Mouse (Mus musculus) splenic B cell, adult 2 months (primary cell): Measurements from ENCODE around the gene Grk2.
A peak's percentile ranks its signal among the peaks of the same experiment; 100 is the strongest.

Experiments
- DNase-seq: peaks from one replicate; pipeline ENCODE4 v3.0.0-alpha.2; 2011; ENCODE audit warnings: low read depth, low spot score
- H3K27me3 ChIP-seq: 2 replicates; pipeline ENCODE4 v1.6.1; 2012; ENCODE audit warnings: mild to moderate bottlenecking, low read length, moderate library complexity, mixed read lengths; ENCODE audit not compliant: control insufficient read depth, poor library complexity, insufficient read depth, severe bottlenecking
- H3K36me3 ChIP-seq: 2 replicates; pipeline ENCODE4 v1.6.1; 2012; ENCODE audit warnings: mild to moderate bottlenecking, low read length, moderate library complexity, mixed read lengths; ENCODE audit not compliant: control insufficient read depth, poor library complexity, insufficient read depth, severe bottlenecking

Gene Grk2

DNA sequence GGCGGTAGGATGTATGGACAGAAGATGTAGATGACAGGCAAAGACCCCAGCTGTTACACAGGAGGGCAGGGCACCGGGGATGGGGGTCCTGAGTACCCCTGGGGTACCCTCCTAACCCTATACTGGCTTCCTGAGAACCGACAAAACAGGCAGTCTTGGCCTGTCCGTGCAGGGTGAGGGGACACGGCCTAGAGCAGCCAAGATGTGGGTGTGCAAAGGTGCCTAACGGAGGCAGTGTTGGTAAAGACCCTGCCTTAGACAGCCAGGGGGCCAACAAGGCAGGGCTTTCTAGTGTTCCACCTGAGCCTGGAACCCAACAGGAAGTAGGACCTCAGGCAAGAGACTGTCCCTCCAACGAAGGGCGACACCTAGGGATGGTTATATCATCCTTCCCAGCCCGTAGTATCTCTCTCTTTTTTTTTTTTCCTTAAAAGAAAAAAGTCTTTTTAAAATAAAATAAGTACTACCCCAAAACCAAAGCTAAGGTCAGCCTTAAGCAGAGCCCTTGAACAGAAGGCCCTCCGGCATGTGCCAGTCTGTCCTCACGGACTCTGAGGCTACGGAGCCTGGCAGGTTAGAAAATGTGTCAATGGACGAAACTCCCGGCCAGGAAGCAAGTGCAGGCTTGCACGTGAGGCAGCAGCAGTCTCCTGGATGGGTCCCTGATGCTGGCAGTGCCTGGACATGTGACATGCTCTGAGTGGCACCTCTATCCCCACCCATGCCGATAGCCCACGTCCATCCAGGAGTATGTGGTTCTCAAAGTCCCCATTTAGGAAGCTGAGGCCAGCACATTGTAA, 7.5 kb downstream of the Grk2 start:
- DNase-seq, result no peak
- Histone ChIP-seq H3K36me3 (peaks cover 5% of the 10 kb centered on the region), H3K27me3 (no peaks in the 10 kb centered on the region)

DNA sequence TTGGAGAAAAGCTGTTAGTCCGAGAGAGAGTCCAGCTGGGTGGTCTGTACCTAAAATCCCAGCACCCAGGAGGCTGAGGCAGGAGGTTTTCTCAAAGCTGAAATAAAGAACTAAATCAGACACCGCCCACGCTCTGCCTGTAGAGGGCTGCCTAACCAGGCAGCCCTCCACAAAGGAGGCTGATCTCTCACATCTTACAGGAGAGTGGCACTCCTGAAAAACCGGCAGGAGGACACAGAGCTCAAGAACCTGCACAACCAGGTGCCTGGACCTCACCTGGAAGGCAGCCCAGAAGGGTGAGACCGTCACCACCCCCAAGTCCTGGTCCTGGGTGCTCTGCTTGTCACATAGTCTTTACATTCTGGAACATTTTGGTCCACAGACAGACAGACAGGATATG, 8.2 kb downstream of the Grk2 start:
- DNase-seq, result peak; percentile 48
- no peaks in the 10 kb centered on the region for H3K27me3 ChIP-seq
- peaks cover 5% of the 10 kb centered on the region for H3K36me3 ChIP-seq

DNA sequence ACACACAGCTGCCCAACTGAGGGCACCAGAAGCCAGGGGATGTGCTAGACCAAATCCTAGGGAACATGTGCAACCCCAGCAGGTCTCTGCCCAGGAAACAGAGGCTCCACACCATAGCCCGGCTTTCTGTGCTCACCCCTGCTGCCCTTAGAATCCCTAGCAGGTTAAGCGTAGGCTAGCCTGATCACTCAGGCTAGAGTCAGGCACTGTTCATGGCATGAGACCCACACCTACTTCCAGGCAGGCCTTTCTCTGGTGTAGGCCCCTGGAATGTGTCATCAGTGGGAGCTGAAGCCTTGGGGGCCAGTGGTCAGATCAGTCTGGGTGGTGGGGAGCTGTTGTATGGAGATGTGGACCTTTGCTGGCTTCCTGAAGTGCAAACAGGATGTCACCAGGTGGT, 9.4 kb downstream of the Grk2 start:
- no peak for DNase-seq
- H3K36me3 ChIP-seq, result peaks cover 7% of the 10 kb centered on the region
- no peaks in the 10 kb centered on the region for H3K27me3 ChIP-seq

DNA sequence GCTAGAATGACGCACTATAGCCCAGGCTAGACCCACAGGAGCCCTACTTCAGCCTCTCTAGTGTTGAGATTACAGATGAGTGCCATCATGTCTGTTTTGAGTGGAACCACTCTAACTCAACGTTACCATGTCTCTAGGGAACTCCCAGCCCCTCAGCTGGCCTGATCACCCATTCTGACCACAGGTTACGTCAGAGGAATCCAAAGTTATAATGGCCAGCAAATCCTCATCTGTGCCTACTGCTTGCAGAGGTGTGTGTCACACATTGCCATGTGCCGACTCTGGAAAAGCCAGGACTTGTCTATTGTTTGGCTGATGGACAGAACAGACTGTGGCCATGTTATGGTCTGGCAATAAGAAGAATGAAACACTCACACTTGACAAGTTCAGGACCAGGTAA, 10.6 kb downstream of the Grk2 start:
- no peaks in the 10 kb centered on the region for H3K27me3 ChIP-seq
- no peak for DNase-seq
- peaks cover 13% of the 10 kb centered on the region for H3K36me3 ChIP-seq

DNA sequence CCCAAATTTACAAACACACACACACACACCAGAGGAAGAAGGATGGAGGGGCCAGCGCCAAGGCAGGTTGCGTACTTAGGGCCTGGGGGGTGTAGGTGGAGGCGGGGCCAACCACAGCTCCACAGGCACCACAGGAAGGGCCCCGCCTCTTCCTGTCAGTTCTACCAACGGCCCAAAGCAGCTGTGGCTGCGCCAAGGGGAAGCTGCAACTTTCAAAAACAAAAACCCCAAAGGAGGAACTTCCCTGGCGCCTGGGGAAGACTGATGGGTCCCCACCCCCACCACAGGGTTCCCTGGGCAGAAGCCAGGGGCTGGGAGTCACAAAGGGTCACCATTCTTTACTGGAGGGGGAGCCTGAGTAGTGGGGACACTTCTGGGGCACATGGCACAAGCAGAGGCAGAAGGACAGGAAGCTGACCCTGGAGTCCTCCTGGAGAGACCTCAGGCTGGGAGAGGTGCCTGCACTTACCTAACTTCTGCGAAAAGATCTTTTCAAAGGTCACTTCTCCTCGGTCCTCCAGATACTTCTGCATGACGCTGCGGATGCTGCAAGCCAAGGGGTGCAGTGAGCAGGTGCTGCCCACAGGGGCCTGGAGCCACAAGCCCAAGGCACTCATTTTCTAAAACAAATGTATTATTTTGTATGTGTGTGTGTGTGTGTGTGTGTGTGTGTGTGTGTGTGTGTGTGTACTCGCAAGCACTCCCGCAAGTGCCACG, 11.5 kb downstream of the Grk2 start:
- H3K27me3 ChIP-seq, result no peaks in the 10 kb centered on the region
- H3K36me3 ChIP-seq, result peaks cover 20% of the 10 kb centered on the region
- DNase-seq, result peak; percentile 89

DNA sequence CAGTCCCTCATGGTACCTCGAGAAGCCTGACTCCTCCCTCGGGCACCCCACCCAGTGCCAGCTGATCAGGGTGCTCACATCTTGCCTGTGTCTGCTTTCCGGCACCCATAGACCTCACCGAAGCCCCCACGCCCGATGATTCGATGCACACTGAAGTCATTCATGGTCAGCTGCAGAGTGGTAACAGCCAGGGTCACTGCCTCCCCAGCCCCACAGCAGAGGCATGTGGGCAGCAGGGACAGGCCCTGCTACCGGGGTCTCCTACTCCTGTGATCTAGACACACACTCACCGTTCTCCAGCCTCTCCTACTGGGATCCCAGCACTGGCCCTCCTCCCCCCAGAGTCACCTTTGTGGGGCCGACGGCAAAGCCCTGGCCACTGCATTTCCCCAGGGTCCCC, 14.9 kb downstream of the Grk2 start:
- H3K36me3 ChIP-seq, result peaks cover 31% of the 10 kb centered on the region
- no peak for DNase-seq
- no peaks in the 10 kb centered on the region for H3K27me3 ChIP-seq

DNA sequence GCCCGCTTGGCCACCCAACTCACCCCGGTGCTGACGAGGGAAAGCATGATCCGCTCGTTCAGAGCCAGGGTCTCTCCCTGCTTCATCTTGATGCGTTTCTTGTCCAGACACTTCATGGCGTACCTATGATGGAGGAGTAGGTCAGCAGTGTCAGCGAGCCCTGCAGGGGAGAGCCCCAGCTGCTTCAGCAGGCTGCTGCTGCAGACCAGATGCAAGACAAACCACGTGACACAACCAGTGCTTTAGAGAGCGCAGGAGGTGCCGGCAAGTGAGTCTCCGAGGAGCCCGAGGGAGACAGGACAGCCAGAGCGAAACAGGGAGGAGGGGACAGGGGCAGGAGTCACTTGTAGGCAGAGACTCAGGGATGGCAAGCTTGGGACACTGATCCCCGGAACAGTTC, 15.3 kb downstream of the Grk2 start:
- DNase-seq, result no peak
- peaks cover 30% of the 10 kb centered on the region for H3K36me3 ChIP-seq
- no peaks in the 10 kb centered on the region for H3K27me3 ChIP-seq

DNA sequence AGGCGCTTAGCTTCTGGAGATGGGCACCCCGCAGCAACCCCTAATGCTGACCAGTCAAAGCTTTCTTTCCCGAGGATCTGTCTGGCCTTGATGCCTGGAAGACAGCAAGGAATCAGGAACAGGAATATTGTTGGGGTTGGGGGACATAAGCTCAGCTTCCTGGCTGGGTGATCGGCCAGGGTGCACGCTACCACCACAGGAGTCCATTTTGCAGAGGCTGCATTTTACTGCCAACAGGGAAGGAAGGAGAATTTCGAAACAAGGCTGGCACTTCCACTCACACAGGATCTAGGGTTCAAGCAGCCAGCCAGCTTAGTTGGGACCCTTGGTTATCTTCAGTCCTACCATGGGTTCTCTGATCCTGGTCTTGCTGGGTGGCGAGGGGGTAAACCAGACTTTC, 22.4 kb downstream of the Grk2 start:
- H3K36me3 ChIP-seq, result peaks cover 13% of the 10 kb centered on the region
- DNase-seq, result no peak
- H3K27me3 ChIP-seq, result no peaks in the 10 kb centered on the region

DNA sequence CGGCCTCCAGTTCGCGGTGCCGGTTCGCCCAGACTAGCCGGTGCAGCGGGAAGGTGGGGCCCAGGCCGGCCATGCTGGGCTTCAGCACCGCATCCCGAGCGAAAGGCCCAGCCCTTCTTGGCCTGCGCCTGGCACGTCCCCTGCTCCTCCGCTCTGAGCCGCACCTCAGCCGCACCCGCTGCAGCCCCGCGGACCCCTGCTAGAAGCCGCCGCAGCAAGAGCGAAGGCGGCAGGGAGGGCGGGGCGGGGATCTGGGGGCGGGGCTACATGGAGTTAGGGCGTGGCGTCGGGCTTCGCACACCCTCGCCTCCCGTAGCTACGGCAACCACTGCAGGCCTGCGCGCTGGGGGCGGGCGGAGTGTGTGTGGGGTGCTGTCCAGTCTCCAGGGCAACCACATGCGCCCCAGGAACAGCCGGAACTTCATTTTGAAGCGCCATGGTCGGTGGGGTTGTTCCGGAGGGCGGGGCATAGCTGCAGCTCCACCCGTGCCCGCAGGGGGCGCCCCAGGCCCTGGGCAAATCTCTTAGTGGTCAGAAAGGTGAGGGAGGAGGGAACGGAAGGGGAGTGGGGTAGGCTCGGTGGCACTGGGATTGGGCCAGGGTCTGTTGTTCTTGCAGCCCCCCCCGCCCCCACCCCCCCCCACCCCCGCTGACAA, 23.0 kb downstream of the Grk2 start, which contains the start of gene Ankrd13d:
Gene Ankrd13d, minus strand, starts transcription at position 240 of the 656 bp plus-strand sequence.
- H3K36me3 ChIP-seq, result peaks cover 10% of the 10 kb centered on the region
- H3K27me3 ChIP-seq, result no peaks in the 10 kb centered on the region
- DNase-seq, result peak; percentile 96

DNA sequence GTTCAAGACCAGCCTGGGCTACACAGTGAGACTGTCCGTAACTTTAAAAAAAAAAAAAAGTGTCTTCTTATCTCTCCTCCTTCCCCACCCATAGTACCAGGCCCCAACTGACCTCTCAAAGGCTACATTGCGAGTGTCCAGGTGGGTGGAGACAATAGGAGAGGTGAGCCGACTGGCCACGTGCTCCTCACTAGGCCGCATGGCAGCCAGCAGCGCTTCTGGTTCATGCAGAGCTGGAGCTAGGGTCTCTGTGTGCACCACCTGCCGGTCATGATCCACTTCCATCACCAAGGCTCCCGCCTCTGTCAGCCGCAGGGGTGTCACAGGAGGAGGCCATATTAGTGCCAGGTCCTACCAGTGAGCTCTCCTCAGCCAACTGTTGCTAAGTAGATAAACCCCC, 25.6 kb downstream of the Grk2 start:
- H3K36me3 ChIP-seq, result peaks cover under 1% of the 10 kb centered on the region; the same call in 1 of the 2 replicates
- no peak for DNase-seq

DNA sequence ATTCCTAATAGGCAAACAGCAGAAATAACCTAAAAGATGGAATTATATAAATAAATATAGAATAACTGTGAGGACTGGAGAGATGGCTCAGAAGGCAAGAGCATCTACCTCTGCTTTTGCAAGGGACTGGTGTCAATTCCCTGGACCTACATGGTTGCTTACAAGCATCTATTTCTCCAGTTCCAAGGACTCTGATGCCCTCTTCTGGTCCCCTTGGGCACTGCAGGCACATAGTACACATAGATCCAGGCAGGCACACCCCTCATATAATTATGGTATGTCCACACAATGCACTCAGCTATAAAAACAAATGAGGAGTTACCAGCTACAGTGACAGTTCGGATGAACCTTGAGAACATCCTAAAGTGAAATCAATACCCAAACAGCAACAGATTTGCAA, 26.5 kb downstream of the Grk2 start:
- no peaks in the 10 kb centered on the region for H3K36me3 ChIP-seq
- no peak for DNase-seq

More for the DNA sequence above, 25.6 kb downstream of the Grk2 start:
- no peaks in the 10 kb centered on the region for H3K27me3 ChIP-seq

DNA sequence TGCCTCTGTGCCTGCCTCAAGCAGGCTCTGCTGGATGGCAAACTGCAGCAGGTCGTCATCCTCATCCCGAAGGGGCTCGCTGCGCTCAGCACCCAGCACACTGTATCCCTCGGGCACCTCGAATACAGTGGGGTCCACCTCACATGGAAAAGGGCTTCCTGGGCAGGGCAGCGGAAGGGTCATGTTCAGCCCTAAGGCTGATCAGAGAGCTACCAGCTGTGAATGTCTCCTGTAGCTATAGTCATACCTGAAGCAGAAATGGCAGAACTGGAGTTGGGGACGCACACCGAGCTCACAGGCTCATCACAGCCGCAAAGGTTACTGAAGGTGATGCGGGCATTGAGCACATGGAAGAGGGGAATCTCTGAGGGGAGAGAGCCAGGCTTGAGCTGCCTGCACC, 35.0 kb downstream of the Grk2 start:
- no peaks in the 10 kb centered on the region for H3K36me3 ChIP-seq
- DNase-seq, result no peak
- no peaks in the 10 kb centered on the region for H3K27me3 ChIP-seq

More for the DNA sequence above, 26.5 kb downstream of the Grk2 start:
- no peaks in the 10 kb centered on the region for H3K27me3 ChIP-seq

DNA sequence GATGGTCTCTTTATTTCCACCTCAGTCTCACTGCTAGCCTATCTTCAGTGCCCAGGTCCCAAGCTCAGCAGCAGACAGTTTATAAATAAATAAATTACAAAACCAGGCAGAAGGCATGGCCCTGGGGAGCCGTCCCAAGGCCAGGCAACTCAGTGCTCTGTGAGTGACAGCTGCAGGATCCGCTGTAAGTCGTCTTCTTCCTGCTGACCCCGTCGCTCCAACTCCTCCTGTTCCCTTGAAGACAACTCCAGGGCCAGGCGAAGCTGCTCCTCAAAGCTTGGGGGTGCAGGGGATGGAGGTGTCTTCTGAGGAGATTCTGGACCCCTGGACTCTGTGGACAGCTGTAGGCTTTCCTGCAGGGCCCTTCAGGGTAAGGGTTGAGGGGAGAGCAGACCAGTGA, 35.8 kb downstream of the Grk2 start:
- no peak for DNase-seq
- no peaks in the 10 kb centered on the region; the same call in 1 of the 2 replicates for H3K36me3 ChIP-seq
- no peaks in the 10 kb centered on the region for H3K27me3 ChIP-seq

DNA sequence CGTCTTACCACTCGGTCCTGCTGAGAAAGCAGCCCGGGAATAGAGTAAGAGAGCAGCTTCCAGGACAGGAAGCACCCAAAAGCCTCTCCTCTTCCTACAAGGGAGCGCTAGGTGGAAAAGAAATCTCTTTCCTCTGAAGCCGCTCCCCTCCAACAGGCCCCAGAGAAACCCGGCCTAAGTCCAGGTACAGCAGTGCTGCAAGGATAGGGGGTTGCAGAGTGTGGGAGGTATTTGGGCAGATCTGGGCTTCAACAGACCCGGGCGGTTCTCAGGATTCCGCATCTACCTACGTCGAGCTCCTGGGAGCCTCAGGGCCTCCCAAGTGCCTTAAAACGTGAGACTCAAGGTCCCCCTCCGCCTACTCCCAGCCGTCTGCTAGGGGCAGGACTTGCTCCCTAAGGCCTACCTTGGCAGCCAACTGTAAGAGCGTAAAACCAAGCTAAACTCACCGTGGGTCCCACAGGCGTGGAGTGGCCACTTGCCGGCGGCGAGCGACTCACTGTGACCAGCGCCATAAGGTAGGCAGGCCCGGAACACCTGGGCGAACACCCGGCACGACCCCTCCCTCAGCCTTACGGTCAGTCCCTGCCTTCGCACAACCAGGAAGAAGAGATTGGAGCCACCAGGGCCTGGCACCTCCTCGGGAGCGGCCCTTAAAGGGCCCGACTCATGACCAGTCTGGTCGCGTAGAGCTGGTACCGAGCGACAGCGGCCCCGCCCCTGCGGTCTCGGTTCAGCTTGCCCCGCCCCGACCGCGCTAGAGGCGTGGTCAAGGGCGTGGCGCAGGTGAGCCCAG, 37.3 kb downstream of the Grk2 start, which contains the start of gene Ssh3:
Gene Ssh3, minus strand, starts transcription at position 615 of the 796 bp plus-strand sequence.
- H3K27me3 ChIP-seq, result no peaks in the 10 kb centered on the region
- no peaks in the 10 kb centered on the region; the same call in 1 of the 2 replicates for H3K36me3 ChIP-seq
- peak; percentile 77 for DNase-seq
